22 mouse cellular contexts compared by ENCODE assay signal in the genomic region with DNA sequence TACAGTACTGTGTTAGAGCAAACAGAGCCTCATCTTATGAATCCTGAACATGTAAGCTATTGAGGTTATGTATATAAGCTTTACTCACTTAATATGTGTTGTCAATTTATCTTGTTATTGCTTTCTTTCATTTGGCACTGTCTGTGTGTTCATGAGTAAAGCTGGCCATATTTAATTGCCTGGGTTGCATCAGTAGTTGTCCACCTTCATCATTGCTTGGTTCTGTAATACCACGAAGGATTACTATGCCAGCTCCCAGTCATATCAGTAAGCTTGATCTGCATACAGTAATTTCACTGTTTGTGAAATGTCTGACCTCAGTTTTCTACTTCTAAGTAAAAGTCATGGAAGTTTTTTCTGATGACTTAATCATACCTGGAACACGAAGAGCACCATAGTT.
DNase-seq lines count a peak whose midpoint lies in the region; ATAC-seq lines count a peak whose summit lies in the region.
"Had no signal": no experiment of that assay in that cellular context is flagged by ENCODE, and none has a peak within 500 bp of the region (broad histone marks: within the 10 kb centered on the region; RNA-seq: fewer than 3 reads in every experiment).

No protein-coding gene starts in this region.

- 83% methylated on average over 2 of the region's 2 CpGs for WGBS in kidney, embryonic 16.5 days
- WGBS in heart, embryonic 10.5 days = 78% methylated on average over 2 of the region's 2 CpGs

- H3K4me3 ChIP-seq in kidney, embryonic 16.5 days (ENCODE audit: low read length) = no peak overlapping the region
- H3K4me3 ChIP-seq in heart, embryonic 10.5 days = no peak overlapping the region

- no peak overlapping the region for H3K4me2 ChIP-seq in kidney, embryonic 16.5 days (replicated peaks; ENCODE audit: low read depth, low read length)

- H3K27ac ChIP-seq in kidney, embryonic 16.5 days (ENCODE audit: low read length) = no peak overlapping the region
- H3K27ac ChIP-seq in heart, embryonic 10.5 days = no peak overlapping the region

- no peak for ATAC-seq in kidney, embryonic 16.5 days (ENCODE audit: low FRiP score, low TSS enrichment)
- ATAC-seq: activated CD4-positive, CD25-positive, alpha-beta regulatory T cell, adult 4 months; CD4-positive, CD25-positive, alpha-beta regulatory T cell, adult 4 months; Patski had no signal

- H3K9ac ChIP-seq in kidney, embryonic 16.5 days (replicated peaks; ENCODE audit: low read length) = no peak overlapping the region

- no peaks in the 10 kb centered on the region for H3K4me1 ChIP-seq in kidney, embryonic 16.5 days (ENCODE audit: insufficient read depth, low read length)
- H3K4me1 ChIP-seq in heart, embryonic 10.5 days = no peaks in the 10 kb centered on the region

- H3K36me3 ChIP-seq in kidney, embryonic 16.5 days (ENCODE audit: insufficient read depth, low read length) = no peaks in the 10 kb centered on the region
- H3K36me3 ChIP-seq in heart, embryonic 10.5 days = no peaks in the 10 kb centered on the region
- H3K36me3 ChIP-seq: G1E had no signal

- no peaks in the 10 kb centered on the region for H3K9me3 ChIP-seq in kidney, embryonic 16.5 days (ENCODE audit: low read length)
- no peaks in the 10 kb centered on the region for H3K9me3 ChIP-seq in heart, embryonic 10.5 days

- H3K27me3 ChIP-seq in kidney, embryonic 16.5 days (ENCODE audit: insufficient read depth, low read length) = no peaks in the 10 kb centered on the region
- no peaks in the 10 kb centered on the region for H3K27me3 ChIP-seq in heart, embryonic 10.5 days (ENCODE audit: insufficient read depth, poor library complexity, severe bottlenecking)
- H3K27me3 ChIP-seq: CH12.LX, Patski had no signal

- DNase-seq in 416B (ENCODE audit: low read depth) = peak; percentile 14
- DNase-seq in fat pad, adult 2 months (ENCODE audit: extremely low read depth, low read depth, low spot score) = peak; percentile 82
- peak; percentile 63 for DNase-seq in gonadal fat pad, adult 2 months (ENCODE audit: low read depth)
- no peak for DNase-seq in left cerebral cortex, adult 8-10 months (ENCODE audit: low spot score in 2 of 2)
- DNase-seq in heart, embryonic 10.5 days (ENCODE audit: low spot score) = no peak
- DNase-seq: adrenal gland, adult 2 months; adrenal gland, adult 8-10 months; adrenal gland, postnatal 10 days; adrenal gland, postnatal 14 days; adrenal gland, postnatal 25 days; adrenal gland, postnatal 36 days; B cell, adult 2 months; cerebellum, adult 11 months; cerebellum, adult 11-12 months; cerebellum, adult 18-20 months; cerebellum, adult 2 months had no signal

Comparison
In these comparisons a context has a peak if more than half of its experiments do, and no peak if none do; other contexts are left out.
1. DNase-seq: peak in 416B (single experiment), fat pad, adult 2 months (single experiment) and gonadal fat pad, adult 2 months (single experiment); none in left cerebral cortex, adult 8-10 months (0 of 2) and heart, embryonic 10.5 days (single experiment).